Mouse (Mus musculus): ENCODE data around the gene Plekhh3.
"Not testable (repeated sequence)": the region's sequence is repeated elsewhere in the genome, so short reads cannot be mapped to it uniquely, and the experiment has no call there.

- not testable (repeated sequence) for TF ChIP-seq POLR2A (IDR thresholded peaks at IDR 0.05; ENCODE audit: borderline replicate concordance, low read depth, low read length); CTCF (IDR thresholded peaks at IDR 0.05; ENCODE audit: low read depth, low read length)
Observed at GRCm38 (mm10) chr11:101160981-101161505, 10.1 kb downstream of the Plekhh3 start.
